Mouse (Mus musculus) CH12.LX (cell line): ENCODE data around the gene Mme. TPM values are rescaled to one million over a fixed set of nuclear protein-coding genes. Genes with fewer than 3 reads are reported as not detected.

Source experiments
- DNase-seq: peaks from one replicate; pipeline ENCODE4 v3.0.0-alpha.2; 2013; ENCODE audit errors: extremely low read depth
- H3K27ac ChIP-seq: 2 replicates; pipeline ENCODE4 v1.5.1; 2012; ENCODE audit warnings: low read depth, mild to moderate bottlenecking, control low read depth, moderate library complexity; ENCODE audit not compliant: insufficient read depth
- H3K27me3 ChIP-seq: replicated peaks from 2 replicates; pipeline ENCODE3; 2012; ENCODE audit warnings: inconsistent platforms
- H3K36me3 ChIP-seq, 2 experiments: replicated peaks in 1 of 2; 2 replicates each; pipeline versions ENCODE3 to v1.6.1; 2012; ENCODE audit warnings: inconsistent platforms in 1 of 2, low read length in 1 of 2, mild to moderate bottlenecking in 1 of 2, mixed read lengths in 1 of 2, moderate library complexity in 1 of 2; ENCODE audit not compliant: control insufficient read depth in 1 of 2, insufficient read depth in 1 of 2
- H3K4me1 ChIP-seq, 2 experiments: 2 replicates each; pipeline ENCODE4 v1.6.1; 2012; ENCODE audit warnings: inconsistent platforms in 1 of 2, moderate library complexity in 1 of 2; ENCODE audit not compliant: insufficient read depth in 2 of 2, control insufficient read depth in 1 of 2
- H3K4me2 ChIP-seq: 2 replicates; pipeline ENCODE4 v1.6.1; 2012; ENCODE audit warnings: low read depth, mild to moderate bottlenecking, control low read depth; ENCODE audit not compliant: poor library complexity, insufficient read depth, severe bottlenecking
- H3K4me3 ChIP-seq, 3 experiments: fragments of 150-350 bp in 1 of 3; sonication (generic) in 1 of 3; replicated peaks in 1 of 3; 2 replicates each; pipeline versions ENCODE3 to v1.5.1; 2011 to 2012; ENCODE audit warnings: low read depth in 2 of 3, low read length in 2 of 3, mild to moderate bottlenecking in 2 of 3, moderate library complexity in 2 of 3, control low read depth in 1 of 3, improper control_type of control experiment in 1 of 3, inconsistent platforms in 1 of 3, mixed read lengths in 1 of 3; ENCODE audit not compliant: poor library complexity in 1 of 3
- H3K79me2 ChIP-seq: replicated peaks from 2 replicates; pipeline ENCODE4 v1.6.1; 2012; ENCODE audit warnings: mild to moderate bottlenecking, moderate library complexity; ENCODE audit not compliant: control insufficient read depth, poor library complexity, insufficient read depth, severe bottlenecking; ENCODE audit errors: extremely low read depth
- H3K9ac ChIP-seq: 2 replicates; pipeline ENCODE4 v1.6.1; 2012; ENCODE audit warnings: low read depth, mild to moderate bottlenecking, control low read depth, moderate library complexity; ENCODE audit not compliant: insufficient read depth
- H3K9me3 ChIP-seq: replicated peaks from 2 replicates; pipeline ENCODE3; 2012; ENCODE audit warnings: low read length, inconsistent platforms, mixed read lengths
- ETS1 ChIP-seq: conservative IDR thresholded peaks from 2 replicates; pipeline ENCODE4 v1.6.1; 2012; ENCODE audit warnings: low read depth, mild to moderate bottlenecking, inconsistent platforms, low read length, improper control_type of control experiment, moderate library complexity
- MXI1 ChIP-seq: IDR thresholded peaks from 2 replicates; pipeline ENCODE4 v1.6.1; 2011; ENCODE audit warnings: mild to moderate bottlenecking, low read depth, low read length, improper control_type of control experiment
- RCOR1 ChIP-seq: conservative IDR thresholded peaks from 2 replicates; pipeline ENCODE4 v1.6.1; 2012; ENCODE audit warnings: low read depth, mild to moderate bottlenecking, inconsistent platforms, low read length, improper control_type of control experiment
- SIN3A ChIP-seq: IDR thresholded peaks from 2 replicates; pipeline ENCODE4 v1.6.1; 2012; ENCODE audit warnings: low read length, improper control_type of control experiment, inconsistent platforms
- UBTF ChIP-seq: IDR thresholded peaks from 2 replicates; pipeline ENCODE4 v1.6.1; 2012; ENCODE audit warnings: low read depth, mild to moderate bottlenecking, inconsistent platforms, low read length, improper control_type of control experiment, moderate library complexity
- ZKSCAN1 ChIP-seq: IDR thresholded peaks from 2 replicates; pipeline ENCODE4 v1.6.1; 2012; ENCODE audit warnings: low read depth, inconsistent platforms, low read length, improper control_type of control experiment, borderline replicate concordance
- dilution Hi-C: fragments of 300-500 bp; cut with MboI; formaldehyde crosslinking; loops from 2 replicates; pipeline ENCODE4 v1.14.3; 2020; ENCODE audit warnings: low sequenced_read_pairs; ENCODE audit not compliant: extremely low pct_unique_long_range_greater_than_20kb, extremely low pct_ligation_motif_present
- in situ Hi-C: fragments of 300-500 bp; cut with MboI; formaldehyde crosslinking; loops from 3 replicates; pipeline ENCODE4 v1.14.3; 2019; ENCODE audit warnings: low sequenced_read_pairs, low pct_ligation_motif_present, low pct_unique_long_range_greater_than_20kb, mixed read lengths
- polyA plus RNA-seq: library from polyadenylated mRNA; unstranded; fragments of >175 nt; gene quantifications from 2 replicates; pipeline ENCODE4 v1.2.1, GENCODE M21; 2012; ENCODE audit warnings: low read depth; ENCODE audit not compliant: insufficient read length
- total RNA-seq, 2 experiments: library from RNA; depleted of rRNA; stranded (reverse); fragments of 300-350 nt in 1 of 2; fragments of >200 nt in 1 of 2; gene quantifications; 2 replicates each; pipeline ENCODE4 v1.2.3; 2012 to 2014

Gene Mme
- total and polyA plus RNA-seq, 3 experiments: not detected

- Histone ChIP-seq H3K9me3 (no peaks in the 10 kb centered on the region), H3K4me1 (no peaks in the 10 kb centered on the region), H3K79me2 (no peaks in the 10 kb centered on the region), H3K4me3 (no peak overlapping the region), H3K27ac (no peak overlapping the region), H3K36me3 (no peaks in the 10 kb centered on the region), H3K9ac (no peak overlapping the region), H3K4me2 (no peak overlapping the region), H3K27me3 (no peaks in the 10 kb centered on the region)
- dilution Hi-C loops: no loop called here
- TF ChIP-seq UBTF: no peak
- DNase-seq: no peak
- in situ Hi-C loops: no loop called here
Measured at GRCm38 (mm10) chr3:63417284-63417683, 175.9 kb downstream of the Mme start.

GRCm38 (mm10) chr3:63417758-63418157, 176.4 kb downstream of the Mme start:
- DNase-seq: no peak
- no peak overlapping the region for H3K9ac ChIP-seq
- no peak overlapping the region for H3K4me2 ChIP-seq
- H3K27me3 ChIP-seq: no peaks in the 10 kb centered on the region
- no peaks in the 10 kb centered on the region for H3K9me3 ChIP-seq
- in situ Hi-C loops (no loop called here), dilution Hi-C loops (no loop called here)
- no peaks in the 10 kb centered on the region for H3K79me2 ChIP-seq
- H3K36me3 ChIP-seq: no peaks in the 10 kb centered on the region
- TF ChIP-seq SIN3A: no peak
- TF ChIP-seq MXI1: no peak
- no peak for TF ChIP-seq ETS1
- no peak for TF ChIP-seq UBTF
- TF ChIP-seq ZKSCAN1: no peak
- no peak overlapping the region for H3K27ac ChIP-seq
- H3K4me3 ChIP-seq: no peak overlapping the region
- H3K4me1 ChIP-seq: no peaks in the 10 kb centered on the region

- no peaks in the 10 kb centered on the region for H3K27me3 ChIP-seq
- H3K36me3 ChIP-seq: no peaks in the 10 kb centered on the region
- DNase-seq: no peak
- H3K9ac ChIP-seq: no peak overlapping the region
- H3K79me2 ChIP-seq: no peaks in the 10 kb centered on the region
- H3K4me3 ChIP-seq: no peak overlapping the region
- no peak overlapping the region for H3K4me2 ChIP-seq
- in situ Hi-C loops: no loop called here
- no peaks in the 10 kb centered on the region for H3K9me3 ChIP-seq
- no peak overlapping the region for H3K27ac ChIP-seq
- no peaks in the 10 kb centered on the region for H3K4me1 ChIP-seq
- no peak for TF ChIP-seq RCOR1
- dilution Hi-C loops: no loop called here
Measured at GRCm38 (mm10) chr3:63423552-63423951, 182.2 kb downstream of the Mme start.

Other genes starting within 250 kb of the Mme start
- not detected in 2 replicates for gene Gm34302, start 242.3 kb downstream of the Mme start, total RNA-seq (2012; rRNA removed)
- gene Gm34302, start 242.3 kb downstream of the Mme start, total RNA-seq (2014; rRNA removed): not detected in 2 replicates
- gene Gm34302, start 242.3 kb downstream of the Mme start, polyA plus RNA-seq: not detected in 2 replicates